Mouse (Mus musculus) embryonic facial prominence, embryonic 11.5 days (tissue): ENCODE data around the gene Man1a. TPM values are rescaled to one million over a fixed set of nuclear protein-coding genes. Genes with fewer than 3 reads are reported as not detected.
A peak's percentile ranks its signal among the peaks of the same experiment; 100 is the strongest.

Source experiments
- ATAC-seq: fragments of 200-750 bp; cut with Nextera tagmentation; replicated peaks from 2 replicates; pipeline ENCODE4 v1.8.0; 2017; ENCODE audit warnings: low read depth; ENCODE audit not compliant: insufficient number of reproducible peaks, low FRiP score, low TSS enrichment
- DNase-seq: peaks from one replicate; pipeline ENCODE4 v3.0.0-alpha.2; 2015; ENCODE audit warnings: low spot score
- H3K27ac ChIP-seq: fragments of 300-500 bp; sonication (generic); replicated peaks from 2 replicates; pipeline ENCODE4 v1.5.1; 2014; ENCODE audit warnings: mild to moderate bottlenecking, low read depth, low read length, control low read depth
- H3K27me3 ChIP-seq: fragments of 300-500 bp; sonication (generic); 2 replicates; pipeline ENCODE4 v1.6.1; 2014; ENCODE audit warnings: mild to moderate bottlenecking, low read length, moderate library complexity, mixed read lengths; ENCODE audit not compliant: control insufficient read depth, insufficient read depth
- H3K36me3 ChIP-seq: fragments of 300-500 bp; sonication (generic); replicated peaks from 2 replicates; pipeline ENCODE4 v1.6.1; 2014; ENCODE audit warnings: low read depth, mild to moderate bottlenecking, low read length, moderate library complexity, mixed read lengths; ENCODE audit not compliant: control insufficient read depth, insufficient read depth
- H3K4me1 ChIP-seq: fragments of 300-500 bp; sonication (generic); 2 replicates; pipeline ENCODE4 v1.6.1; 2014; ENCODE audit warnings: low read length, mixed read lengths; ENCODE audit not compliant: control insufficient read depth, insufficient read depth
- H3K4me2 ChIP-seq: fragments of 300-500 bp; sonication (generic); 2 replicates; pipeline ENCODE4 v1.6.1; 2014; ENCODE audit warnings: low read depth, mild to moderate bottlenecking, control low read depth, low read length, moderate library complexity
- H3K4me3 ChIP-seq: fragments of 300-500 bp; sonication (generic); 2 replicates; pipeline ENCODE4 v1.5.1; 2014; ENCODE audit warnings: low read depth, low read length, control low read depth
- H3K9ac ChIP-seq: fragments of 300-500 bp; sonication (generic); replicated peaks from 2 replicates; pipeline ENCODE4 v1.6.1; 2014; ENCODE audit warnings: mild to moderate bottlenecking, control low read depth, low read length
- H3K9me3 ChIP-seq: fragments of 300-500 bp; sonication (generic); replicated peaks from 2 replicates; pipeline ENCODE4 v1.6.1; 2016; ENCODE audit warnings: mild to moderate bottlenecking, low read length, inconsistent platforms, mixed read lengths; ENCODE audit not compliant: control insufficient read depth
- WGBS: fragments of 180-500 bp; shearing (Covaris S2); extraction: QIAGEN DNeasy Blood & Tissue Kit; methylation state at CpG from one replicate; pipeline ENCODE4 v1.1.7; 2014; 5-methylcytosine and 5-hydroxymethylcytosine counted together
- polyA plus RNA-seq: library from polyadenylated mRNA; unstranded; fragments of >200 nt; fragmentation: Nextera tagmentation; extraction: Ambion mirVana; gene quantifications from 2 replicates; pipeline ENCODE4 v1.2.1, GENCODE M21; 2014

Gene Man1a
- polyA plus RNA-seq, 1 experiment from 2014 or later = 3.1 TPM

GRCm38 (mm10) chr10:54059679-54060249 is 16.6 kb downstream of the Man1a start:
- Histone ChIP-seq H3K27me3 (no peaks in the 10 kb centered on the region), H3K9ac (no peak overlapping the region), H3K36me3 (no peaks in the 10 kb centered on the region), H3K4me2 (no peak overlapping the region), H3K9me3 (no peaks in the 10 kb centered on the region), H3K4me1 (no peaks in the 10 kb centered on the region), H3K4me3 (no peak overlapping the region), H3K27ac (no peak overlapping the region)
- peak; percentile 36 for DNase-seq
- 59% methylated on average over 6 of the region's 6 CpGs for WGBS
- no peak for ATAC-seq

DNA sequence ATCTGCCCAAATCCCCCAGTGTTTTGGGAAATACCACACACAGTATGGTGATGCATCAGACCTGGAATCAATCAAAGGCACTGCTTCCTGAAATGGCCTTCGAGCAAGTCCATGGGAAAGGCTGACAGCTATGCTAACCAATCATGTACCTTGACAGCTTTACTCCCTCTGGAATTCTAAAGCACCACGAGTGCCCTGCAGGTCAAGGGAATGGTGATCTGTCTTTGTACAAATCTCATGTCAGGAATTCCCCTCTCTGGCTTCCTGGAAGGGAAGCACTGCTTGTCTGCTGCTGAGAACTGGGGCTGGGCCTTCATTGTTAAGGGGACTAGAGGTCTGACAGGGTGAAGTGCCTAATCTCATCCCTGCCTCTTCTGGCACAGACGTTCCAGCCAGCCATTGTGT is 17.3 kb downstream of the Man1a start:
- Histone ChIP-seq H3K27me3 (no peaks in the 10 kb centered on the region), H3K4me1 (no peaks in the 10 kb centered on the region), H3K36me3 (no peaks in the 10 kb centered on the region), H3K9me3 (no peaks in the 10 kb centered on the region), H3K9ac (no peak overlapping the region), H3K27ac (no peak overlapping the region), H3K4me3 (no peak overlapping the region), H3K4me2 (no peak overlapping the region)
- ATAC-seq (peak; percentile 54; the same call in 1 of the 2 replicates), DNase-seq (peak; percentile 26)
- WGBS = 5% methylated on average over 3 of the region's 3 CpGs

- Histone ChIP-seq H3K36me3 (no peaks in the 10 kb centered on the region), H3K4me2 (no peak overlapping the region), H3K27me3 (no peaks in the 10 kb centered on the region), H3K9me3 (no peaks in the 10 kb centered on the region), H3K9ac (no peak overlapping the region), H3K4me1 (no peaks in the 10 kb centered on the region), H3K27ac (no peak overlapping the region), H3K4me3 (no peak overlapping the region)
- ATAC-seq (no peak), DNase-seq (no peak)
- 59% methylated on average over 3 of the region's 3 CpGs for WGBS
Measured at GRCm38 (mm10) chr10:54058657-54059056, 17.8 kb downstream of the Man1a start.

DNA sequence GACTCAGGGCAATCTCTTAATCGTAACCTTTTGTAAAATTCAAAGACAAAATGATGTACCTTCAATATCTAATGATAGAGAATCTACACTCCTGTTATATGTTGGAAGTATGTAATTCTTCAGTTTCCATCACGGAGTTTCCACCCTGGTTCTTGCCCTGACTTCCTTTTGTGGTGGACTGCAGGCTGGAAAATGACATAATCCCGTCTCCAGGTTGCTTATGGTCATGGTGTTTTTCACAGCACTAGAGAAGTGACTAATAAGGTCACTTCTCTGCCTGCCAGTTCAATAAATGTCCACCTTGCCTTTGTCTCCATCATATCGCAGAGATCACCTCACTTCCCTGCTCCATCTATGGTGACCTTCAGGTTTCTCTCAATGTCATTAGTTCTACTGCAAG is 22.2 kb downstream of the Man1a start:
- H3K36me3 ChIP-seq = no peaks in the 10 kb centered on the region
- DNase-seq (no peak), ATAC-seq (no peak)
- WGBS = 89% methylated on average over 4 of the region's 4 CpGs
- H3K27me3 ChIP-seq = no peaks in the 10 kb centered on the region
- H3K9me3 ChIP-seq = no peaks in the 10 kb centered on the region
- H3K4me3 ChIP-seq = no peak overlapping the region
- H3K9ac ChIP-seq = no peak overlapping the region
- no peaks in the 10 kb centered on the region for H3K4me1 ChIP-seq
- no peak overlapping the region for H3K4me2 ChIP-seq
- no peak overlapping the region for H3K27ac ChIP-seq

DNA sequence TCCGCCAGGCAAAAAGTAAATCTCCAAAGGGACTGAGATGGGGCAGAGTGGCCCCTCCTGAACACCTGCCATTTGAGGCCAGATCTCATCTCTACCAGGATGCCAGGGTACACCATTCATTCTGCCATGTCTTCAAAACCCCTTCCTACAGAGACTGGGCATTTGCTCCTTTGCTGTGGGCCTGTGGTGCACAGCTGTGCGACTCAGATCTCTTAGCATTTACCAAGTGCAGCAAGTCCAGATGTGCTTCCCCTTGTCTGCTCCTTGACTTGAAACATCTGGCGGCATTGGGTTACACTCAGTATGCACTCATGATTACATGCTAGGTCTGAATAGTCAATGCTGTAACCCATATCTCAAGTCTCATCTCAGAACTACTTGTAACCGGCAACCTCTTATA is 28.5 kb downstream of the Man1a start:
- no peak overlapping the region for H3K4me2 ChIP-seq
- H3K9me3 ChIP-seq = no peaks in the 10 kb centered on the region
- 67% methylated on average over 4 of the region's 4 CpGs for WGBS
- H3K4me1 ChIP-seq = no peaks in the 10 kb centered on the region
- ATAC-seq (0 out of 2 replicates have a peak, but pooled peaks have one; percentile 23), DNase-seq (peak; percentile 67)
- H3K4me3 ChIP-seq = no peak overlapping the region
- no peak overlapping the region for H3K27ac ChIP-seq
- no peaks in the 10 kb centered on the region for H3K36me3 ChIP-seq
- H3K27me3 ChIP-seq = no peaks in the 10 kb centered on the region
- H3K9ac ChIP-seq = no peak overlapping the region

GRCm38 (mm10) chr10:54043358-54043757 is 33.1 kb downstream of the Man1a start:
- no peak overlapping the region for H3K4me3 ChIP-seq
- ATAC-seq (no peak), DNase-seq (no peak)
- no peak overlapping the region for H3K4me2 ChIP-seq
- no peak overlapping the region for H3K27ac ChIP-seq
- H3K4me1 ChIP-seq = no peaks in the 10 kb centered on the region
- H3K9me3 ChIP-seq = no peaks in the 10 kb centered on the region
- no peaks in the 10 kb centered on the region for H3K36me3 ChIP-seq
- H3K27me3 ChIP-seq = no peaks in the 10 kb centered on the region
- WGBS = 86% methylated on average over 3 of the region's 3 CpGs
- H3K9ac ChIP-seq = no peak overlapping the region

DNA sequence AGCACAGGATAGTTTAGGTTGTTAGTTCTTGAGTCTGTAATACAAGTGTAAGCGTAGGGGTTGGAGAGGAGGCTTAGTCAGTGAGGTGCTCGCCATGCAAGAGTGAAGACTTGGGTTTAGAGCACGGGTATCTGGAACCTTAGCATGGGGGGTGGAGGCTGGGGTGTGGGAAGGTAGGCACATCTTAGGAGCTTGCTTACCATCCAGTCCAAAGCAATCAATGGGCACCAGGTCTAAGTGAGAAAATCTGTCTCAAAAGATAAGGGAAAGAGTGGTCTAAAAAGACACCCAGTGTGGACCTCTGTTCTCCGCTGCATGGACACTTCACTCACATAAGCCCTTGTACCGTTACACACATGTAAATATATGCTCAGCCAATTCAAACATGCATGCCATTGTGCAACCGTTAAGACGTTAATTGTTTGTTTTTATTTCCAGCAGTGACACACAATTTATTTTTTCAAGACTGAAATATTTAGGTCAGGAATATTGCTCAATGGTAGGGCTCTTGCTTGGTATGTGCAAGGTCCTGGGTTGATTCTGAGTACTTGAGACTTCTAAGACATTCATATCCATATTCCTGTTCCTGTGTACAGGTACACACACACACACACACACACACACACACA is 34.1 kb downstream of the Man1a start:
- H3K27me3 ChIP-seq = no peaks in the 10 kb centered on the region
- DNase-seq (no peak), ATAC-seq (no peak)
- H3K27ac ChIP-seq = no peak overlapping the region
- H3K36me3 ChIP-seq = no peaks in the 10 kb centered on the region
- H3K4me2 ChIP-seq = no peak overlapping the region
- WGBS = 85% methylated on average over 7 of the region's 7 CpGs
- H3K4me1 ChIP-seq = no peaks in the 10 kb centered on the region
- H3K4me3 ChIP-seq = no peak overlapping the region
- no peak overlapping the region for H3K9ac ChIP-seq
- no peaks in the 10 kb centered on the region for H3K9me3 ChIP-seq

- H3K27ac ChIP-seq = no peak overlapping the region
- H3K36me3 ChIP-seq = no peaks in the 10 kb centered on the region
- WGBS = 87% methylated on average over 11 of the region's 11 CpGs
- ATAC-seq (no peak), DNase-seq (no peak)
- no peaks in the 10 kb centered on the region for H3K27me3 ChIP-seq
- H3K4me3 ChIP-seq = no peak overlapping the region
- H3K9me3 ChIP-seq = no peaks in the 10 kb centered on the region
- H3K4me1 ChIP-seq = no peaks in the 10 kb centered on the region
- no peak overlapping the region for H3K9ac ChIP-seq
- H3K4me2 ChIP-seq = no peak overlapping the region
Measured at GRCm38 (mm10) chr10:54040261-54041165, 35.9 kb downstream of the Man1a start.
